Mouse (Mus musculus): ENCODE measurements around the gene Alg14. TPM values are rescaled to one million over a fixed set of nuclear protein-coding genes. Genes with fewer than 3 reads are reported as not detected.

The Alg14 gene
- polyA plus RNA-seq (2017; shearing (Covaris generic)), result 10.5 TPM

GRCm38 (mm10) chr3:121291560-121292258, at the start of gene Alg14:
Gene Alg14, plus strand, starts transcription at chr3:121291773.

GRCm38 (mm10) chr3:121282998-121283397, 8.6 kb upstream of the Alg14 start, which contains the start of gene Tmem56:
Gene Tmem56, minus strand, starts transcription at chr3:121283098.

Other genes starting within 250 kb of the Alg14 start
- gene Rwdd3, start 120.1 kb upstream of the Alg14 start, polyA plus RNA-seq (2017; shearing (Covaris generic)), result 3.2 TPM
- 0.10 TPM for gene Tmem56, start 8.7 kb upstream of the Alg14 start, polyA plus RNA-seq (2017; shearing (Covaris generic))
- gene Cnn3, start 134.7 kb downstream of the Alg14 start, polyA plus RNA-seq (2017; shearing (Covaris generic)), result 2.3 TPM
- not detected for gene Slc44a3, start 240.6 kb downstream of the Alg14 start, polyA plus RNA-seq (2017; shearing (Covaris generic))